Mouse (Mus musculus) lung, embryonic 15.5 days (tissue): Measurements from ENCODE around the gene Dnajb14. TPM values are rescaled to one million over a fixed set of nuclear protein-coding genes. Genes with fewer than 3 reads are reported as not detected.
"Not testable (repeated sequence)": the region's sequence is repeated elsewhere in the genome, so short reads cannot be mapped to it uniquely, and the experiment has no call there.

ENCODE experiments used
- ATAC-seq: fragments of 200-750 bp; cut with Nextera tagmentation; 2 replicates; pipeline ENCODE4 v1.8.0; 2017; ENCODE audit warnings: moderate number of reproducible peaks, borderline replicate concordance; ENCODE audit not compliant: low FRiP score, low TSS enrichment; ENCODE audit errors: extremely low read depth
- H3K27ac ChIP-seq: fragments of 300-500 bp; sonication (generic); 2 replicates; pipeline ENCODE4 v1.5.1; 2015; ENCODE audit warnings: moderate library complexity, mild to moderate bottlenecking, inconsistent platforms
- H3K27me3 ChIP-seq: fragments of 300-500 bp; sonication (generic); 2 replicates; pipeline ENCODE4 v1.6.1; 2015; ENCODE audit warnings: inconsistent platforms
- H3K36me3 ChIP-seq: fragments of 300-500 bp; sonication (generic); 2 replicates; pipeline ENCODE4 v1.6.1; 2015; ENCODE audit warnings: inconsistent platforms
- H3K4me1 ChIP-seq: fragments of 300-500 bp; sonication (generic); 2 replicates; pipeline ENCODE4 v1.6.1; 2015; ENCODE audit warnings: inconsistent platforms
- H3K4me2 ChIP-seq: fragments of 300-500 bp; sonication (generic); 2 replicates; pipeline ENCODE4 v1.6.1; 2015; ENCODE audit warnings: inconsistent platforms, mild to moderate bottlenecking, moderate library complexity
- H3K4me3 ChIP-seq: fragments of 300-500 bp; sonication (generic); 2 replicates; pipeline ENCODE4 v1.5.1; 2015; ENCODE audit warnings: mild to moderate bottlenecking, inconsistent platforms
- H3K9ac ChIP-seq: fragments of 300-500 bp; sonication (generic); 2 replicates; pipeline ENCODE4 v1.6.1; 2015; ENCODE audit warnings: inconsistent platforms
- H3K9me3 ChIP-seq: fragments of 300-500 bp; sonication (generic); 2 replicates; pipeline ENCODE4 v1.6.1; 2016; ENCODE audit warnings: inconsistent platforms
- WGBS: fragments of 180-500 bp; shearing (Covaris S2); methylation state at CpG from one replicate; pipeline ENCODE4 v1.1.7; 2015; 5-methylcytosine and 5-hydroxymethylcytosine counted together
- polyA plus RNA-seq: library from polyadenylated mRNA; unstranded; fragments of >200 nt; fragmentation: Nextera tagmentation; extraction: Ambion mirVana; gene quantifications from 2 replicates; pipeline ENCODE4 v1.2.1, GENCODE M21; 2015

Gene Dnajb14
- polyA plus RNA-seq, 1 experiment from 2014 or later = 10.3 TPM

DNA sequence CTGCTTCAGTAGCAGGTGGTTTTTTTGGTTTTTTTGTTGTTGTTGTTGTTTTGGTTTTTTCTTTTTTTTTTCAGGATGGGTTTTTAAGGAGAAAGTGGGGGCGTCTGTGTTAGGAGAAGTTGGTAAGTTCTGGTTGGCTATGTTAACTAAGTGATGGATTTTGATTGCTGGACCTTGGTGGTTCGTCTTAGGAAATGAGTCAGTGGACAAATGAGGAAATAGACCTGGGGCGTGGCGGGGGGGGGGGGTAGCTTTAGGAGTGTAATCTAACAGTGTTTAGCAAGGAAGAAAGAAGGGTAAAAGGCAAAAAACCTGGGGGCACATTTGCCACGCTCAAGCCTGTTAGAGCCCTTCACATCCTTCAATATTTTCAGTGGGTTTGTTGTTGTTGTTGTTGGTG is 20.9 kb upstream of the Dnajb14 start:
- no peaks in the 10 kb centered on the region for H3K36me3 ChIP-seq
- no peak overlapping the region for H3K4me3 ChIP-seq
- WGBS = 78% methylated on average over 5 of the region's 5 CpGs
- no peak overlapping the region for H3K4me2 ChIP-seq
- H3K27me3 ChIP-seq = no peaks in the 10 kb centered on the region
- no peaks in the 10 kb centered on the region for H3K4me1 ChIP-seq
- no peak overlapping the region for H3K27ac ChIP-seq
- no peak overlapping the region for H3K9ac ChIP-seq
- ATAC-seq = no peak
- no peaks in the 10 kb centered on the region for H3K9me3 ChIP-seq

DNA sequence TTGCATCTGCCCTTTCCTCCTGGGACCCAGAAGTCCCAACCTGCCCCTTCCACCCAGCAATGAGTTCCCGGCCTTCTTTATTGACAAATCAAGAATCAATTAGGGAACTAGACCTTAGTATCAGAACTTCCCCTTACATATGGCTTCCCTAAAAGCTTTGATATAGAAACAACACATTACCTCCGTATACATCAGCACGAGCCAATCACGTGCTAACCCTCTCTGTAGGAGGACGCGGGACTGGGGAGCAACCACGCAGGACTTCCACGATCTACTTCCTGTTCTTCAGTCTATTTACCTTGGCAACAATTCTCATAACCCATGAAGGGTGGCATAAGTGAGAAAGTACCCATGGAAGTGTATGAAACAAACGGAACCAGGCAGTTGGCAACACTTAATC is 19.1 kb upstream of the Dnajb14 start:
- Histone ChIP-seq H3K36me3 (no peaks in the 10 kb centered on the region), H3K9me3 (no peaks in the 10 kb centered on the region), H3K4me3 (no peak overlapping the region), H3K4me1 (no peaks in the 10 kb centered on the region), H3K27me3 (no peaks in the 10 kb centered on the region), H3K4me2 (no peak overlapping the region), H3K27ac (no peak overlapping the region), H3K9ac (no peak overlapping the region)
- ATAC-seq = no peak
- 86% methylated on average over 9 of the region's 9 CpGs for WGBS

DNA sequence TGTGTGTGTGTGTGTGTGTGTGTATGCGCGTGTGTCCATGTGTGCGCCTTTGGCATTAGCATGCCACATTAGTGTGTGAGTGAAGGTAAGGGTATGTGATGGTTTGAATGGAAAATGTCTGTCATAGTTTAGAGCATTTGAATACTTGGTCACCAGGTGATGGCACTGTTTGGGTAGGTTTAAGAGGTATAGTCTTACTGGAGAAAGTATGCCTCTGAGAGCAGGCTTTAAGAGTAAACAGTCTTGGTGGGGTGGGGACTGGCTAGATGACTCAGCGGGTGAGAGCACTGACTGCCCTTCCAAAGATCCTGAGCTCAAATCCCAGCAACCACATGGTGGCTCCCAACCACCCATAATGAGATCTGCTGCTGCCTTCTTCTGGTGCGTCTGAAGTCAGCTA is 17.8 kb upstream of the Dnajb14 start:
- Histone ChIP-seq H3K9ac (no peak overlapping the region), H3K27me3 (no peaks in the 10 kb centered on the region), H3K36me3 (no peaks in the 10 kb centered on the region), H3K4me3 (no peak overlapping the region), H3K27ac (no peak overlapping the region), H3K4me1 (no peaks in the 10 kb centered on the region), H3K9me3 (no peaks in the 10 kb centered on the region), H3K4me2 (no peak overlapping the region)
- 75% methylated on average over 5 of the region's 5 CpGs for WGBS
- ATAC-seq = no peak

DNA sequence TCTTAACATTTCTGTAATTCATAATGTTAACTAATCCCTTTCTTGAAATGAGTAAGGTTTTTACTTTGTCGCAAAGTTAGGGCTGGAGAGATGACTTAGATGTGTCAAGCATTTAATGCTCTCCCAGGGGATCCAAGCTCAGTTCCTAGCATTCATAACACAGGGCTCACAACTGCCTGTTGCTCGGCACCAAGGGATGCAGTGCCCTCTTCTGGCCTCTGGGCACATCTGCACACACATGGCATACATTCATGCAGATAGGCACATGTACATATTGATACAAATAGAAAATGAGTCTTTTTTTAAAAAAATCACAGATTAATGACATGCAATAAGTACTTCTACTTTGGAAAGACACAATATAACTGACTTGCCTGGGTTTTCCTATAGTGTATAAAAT is 16.3 kb upstream of the Dnajb14 start:
- 95% methylated on average over 2 of the region's 2 CpGs for WGBS
- no peaks in the 10 kb centered on the region for H3K4me1 ChIP-seq
- H3K4me3 ChIP-seq = no peak overlapping the region
- no peak for ATAC-seq
- H3K4me2 ChIP-seq = no peak overlapping the region
- no peaks in the 10 kb centered on the region for H3K27me3 ChIP-seq
- no peak overlapping the region for H3K27ac ChIP-seq
- no peaks in the 10 kb centered on the region for H3K9me3 ChIP-seq
- H3K36me3 ChIP-seq = no peaks in the 10 kb centered on the region
- no peak overlapping the region for H3K9ac ChIP-seq

DNA sequence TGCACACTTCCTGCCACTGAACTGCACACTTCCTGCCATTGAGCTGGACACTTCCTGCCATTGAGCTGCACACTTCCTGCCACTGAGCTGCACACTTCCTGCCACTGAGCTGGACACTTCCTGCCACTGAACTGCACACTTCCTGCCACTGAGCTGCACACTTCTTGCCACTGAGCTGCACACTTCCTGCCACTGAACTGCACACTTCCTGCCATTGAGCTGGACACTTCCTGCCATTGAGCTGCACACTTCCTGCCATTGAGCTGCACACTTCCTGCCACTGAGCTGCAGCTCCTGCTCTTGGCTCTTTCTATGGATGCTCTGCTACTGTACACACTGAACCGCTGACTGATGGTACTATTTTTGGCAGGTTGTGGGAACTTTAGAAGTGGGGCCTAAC is 14.5 kb upstream of the Dnajb14 start:
- H3K4me3 ChIP-seq, H3K27ac ChIP-seq, H3K27me3 ChIP-seq, H3K9ac ChIP-seq, H3K9me3 ChIP-seq, H3K36me3 ChIP-seq, H3K4me2 ChIP-seq, H3K4me1 ChIP-seq, ATAC-seq: not testable (repeated sequence)
- WGBS = 93% methylated on average over 1 of the region's 1 CpGs

DNA sequence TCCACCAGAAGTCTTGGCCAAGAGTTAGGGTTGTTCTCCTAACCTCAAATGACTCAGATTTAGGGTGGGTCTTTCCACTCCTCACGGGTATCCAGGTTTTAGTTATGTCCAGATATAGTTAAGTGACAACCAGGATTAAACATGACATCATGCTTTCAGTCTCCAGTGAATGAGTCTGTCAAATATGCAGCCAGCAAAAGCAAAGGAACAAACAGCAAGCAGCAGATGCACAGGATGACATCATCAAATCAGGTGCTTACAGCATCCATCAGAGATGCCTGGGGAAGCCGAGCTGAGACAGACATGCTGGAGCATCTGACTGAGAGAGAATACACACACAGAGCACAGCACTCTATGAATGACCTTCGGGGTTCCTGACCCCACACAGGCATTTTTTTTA is 12.1 kb upstream of the Dnajb14 start:
- no peak for ATAC-seq
- peaks cover 3% of the 10 kb centered on the region; the same call in 1 of the 2 replicates for H3K4me1 ChIP-seq
- H3K9me3 ChIP-seq = no peaks in the 10 kb centered on the region
- no peak overlapping the region for H3K4me2 ChIP-seq
- H3K27me3 ChIP-seq = no peaks in the 10 kb centered on the region
- no peaks in the 10 kb centered on the region for H3K36me3 ChIP-seq
- no peak overlapping the region for H3K27ac ChIP-seq
- 68% methylated on average over 3 of the region's 3 CpGs for WGBS
- no peak overlapping the region for H3K4me3 ChIP-seq
- H3K9ac ChIP-seq = no peak overlapping the region

DNA sequence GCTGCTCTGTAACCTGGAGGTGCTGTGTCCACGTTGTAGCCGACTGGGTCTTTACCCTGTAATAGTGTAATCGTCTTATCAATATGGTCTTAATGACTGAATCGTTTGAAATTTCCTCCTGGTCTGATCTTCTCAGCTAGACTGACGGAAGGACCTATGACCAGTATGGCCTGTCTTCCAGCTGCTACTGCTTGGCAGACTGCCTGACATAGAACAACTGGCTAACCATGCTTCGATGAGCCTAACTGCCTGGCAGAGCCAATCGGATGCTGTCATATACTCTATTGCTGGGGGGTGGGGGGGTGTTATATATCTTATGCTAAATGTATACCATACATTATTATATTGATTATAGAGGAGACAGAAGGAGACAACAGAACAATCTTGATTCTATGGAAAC is 11.4 kb upstream of the Dnajb14 start:
- no peak overlapping the region for H3K27ac ChIP-seq

DNA sequence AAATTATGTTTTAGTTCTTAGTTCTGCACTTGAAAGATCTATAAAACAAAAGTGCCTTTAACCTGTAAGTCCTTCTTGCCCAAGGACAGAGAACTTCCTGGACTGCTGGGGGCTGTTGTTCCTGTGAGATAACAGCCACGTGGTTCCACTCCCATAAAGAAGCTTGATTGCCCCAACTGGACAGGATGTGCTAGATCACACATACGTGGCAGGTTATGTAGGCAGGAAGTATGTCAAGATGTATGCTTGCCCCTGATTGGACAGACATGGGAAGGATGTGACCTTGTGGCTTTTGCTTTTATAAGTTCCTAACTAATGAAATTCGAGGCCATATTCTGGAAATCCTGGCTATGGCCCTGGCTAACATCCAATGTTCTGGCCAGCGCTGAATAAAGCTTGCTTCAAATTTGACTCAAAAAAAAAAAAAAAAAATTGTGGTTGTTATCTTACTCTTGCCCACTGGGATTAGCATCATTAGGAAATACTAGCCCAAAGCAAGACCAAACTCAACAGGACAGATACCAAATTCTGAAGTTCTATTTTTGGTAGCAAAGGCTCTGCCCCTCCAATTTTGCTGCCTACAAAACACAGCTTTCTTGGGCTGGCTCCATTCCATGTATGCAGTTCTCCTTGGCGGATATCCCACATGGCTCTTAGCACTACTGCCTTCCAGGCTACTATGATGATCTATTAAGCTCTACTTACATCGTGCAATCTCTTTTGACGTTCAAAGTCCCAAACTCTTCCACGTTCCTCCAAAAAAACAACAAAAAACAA is 6.9 kb upstream of the Dnajb14 start:
- Histone ChIP-seq H3K27ac (peak overlapping the region; percentile 78), H3K4me3 (no peak overlapping the region), H3K4me2 (no peak overlapping the region), H3K36me3 (no peaks in the 10 kb centered on the region), H3K4me1 (peaks cover 20% of the 10 kb centered on the region), H3K9ac (no peak overlapping the region), H3K27me3 (no peaks in the 10 kb centered on the region), H3K9me3 (no peaks in the 10 kb centered on the region)
- WGBS = 36% methylated on average over 8 of the region's 8 CpGs
- no peak for ATAC-seq

More for the DNA sequence above, 11.4 kb upstream of the Dnajb14 start:
- 49% methylated on average over 7 of the region's 7 CpGs for WGBS
- no peaks in the 10 kb centered on the region for H3K36me3 ChIP-seq
- no peak overlapping the region for H3K4me2 ChIP-seq
- H3K27me3 ChIP-seq = no peaks in the 10 kb centered on the region
- no peak for ATAC-seq
- H3K9ac ChIP-seq = no peak overlapping the region
- peaks cover 10% of the 10 kb centered on the region for H3K4me1 ChIP-seq
- no peak overlapping the region for H3K4me3 ChIP-seq
- H3K9me3 ChIP-seq = no peaks in the 10 kb centered on the region

DNA sequence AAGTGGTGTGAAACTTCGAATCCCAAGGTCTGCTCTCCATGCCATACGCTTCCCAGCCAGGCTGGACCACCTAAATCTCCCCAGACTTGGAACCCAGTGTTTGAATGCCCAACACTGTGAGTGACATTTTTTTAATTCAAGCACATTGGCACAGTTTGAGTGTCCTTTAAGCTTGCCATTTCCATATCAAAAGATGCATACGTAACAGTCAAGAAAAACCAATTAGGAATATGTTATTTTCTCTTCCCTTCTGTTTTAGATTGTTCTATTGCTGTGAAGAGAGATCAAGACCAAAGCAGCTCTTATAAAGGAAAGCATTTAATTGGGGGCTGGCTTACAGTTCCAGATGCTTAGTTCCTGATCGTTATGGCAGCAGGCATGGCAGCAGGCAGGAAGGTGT is 6.0 kb upstream of the Dnajb14 start:
- no peak overlapping the region for H3K9ac ChIP-seq
- WGBS = 93% methylated on average over 4 of the region's 4 CpGs
- no peak overlapping the region for H3K4me2 ChIP-seq
- no peaks in the 10 kb centered on the region for H3K27me3 ChIP-seq
- 0 out of 2 replicates have a peak, but pooled peaks cover 4% of the 10 kb centered on the region for H3K36me3 ChIP-seq
- peaks cover 23% of the 10 kb centered on the region for H3K4me1 ChIP-seq
- no peaks in the 10 kb centered on the region for H3K9me3 ChIP-seq
- no peak for ATAC-seq
- peak overlapping the region; percentile 78 for H3K27ac ChIP-seq
- H3K4me3 ChIP-seq = no peak overlapping the region

DNA sequence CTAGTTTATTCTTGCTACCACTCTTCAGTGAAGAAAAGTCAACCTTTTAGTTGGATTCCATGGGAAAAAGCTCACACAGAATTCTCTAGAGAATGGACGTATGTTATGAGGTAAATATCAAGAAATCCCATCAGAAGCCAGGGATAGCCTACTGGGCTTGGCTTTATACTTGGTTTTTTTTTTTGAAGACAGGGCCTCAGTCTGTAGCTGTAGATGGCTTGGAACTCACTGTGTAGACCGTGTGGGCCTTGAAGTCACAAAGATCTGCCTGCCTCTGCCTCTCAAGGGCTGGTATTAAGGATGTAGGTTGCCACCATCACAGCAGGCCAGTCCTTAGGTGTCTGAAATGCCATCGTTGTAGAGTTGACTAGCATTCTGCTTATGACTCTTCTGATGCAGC is 4.9 kb upstream of the Dnajb14 start:
- Histone ChIP-seq H3K27ac (no peak overlapping the region), H3K27me3 (no peaks in the 10 kb centered on the region), H3K4me2 (no peak overlapping the region), H3K36me3 (0 out of 2 replicates have a peak, but pooled peaks cover 4% of the 10 kb centered on the region), H3K9me3 (no peaks in the 10 kb centered on the region), H3K4me3 (no peak overlapping the region), H3K4me1 (peaks cover 28% of the 10 kb centered on the region), H3K9ac (no peak overlapping the region)
- no peak for ATAC-seq
- 90% methylated on average over 3 of the region's 3 CpGs for WGBS

DNA sequence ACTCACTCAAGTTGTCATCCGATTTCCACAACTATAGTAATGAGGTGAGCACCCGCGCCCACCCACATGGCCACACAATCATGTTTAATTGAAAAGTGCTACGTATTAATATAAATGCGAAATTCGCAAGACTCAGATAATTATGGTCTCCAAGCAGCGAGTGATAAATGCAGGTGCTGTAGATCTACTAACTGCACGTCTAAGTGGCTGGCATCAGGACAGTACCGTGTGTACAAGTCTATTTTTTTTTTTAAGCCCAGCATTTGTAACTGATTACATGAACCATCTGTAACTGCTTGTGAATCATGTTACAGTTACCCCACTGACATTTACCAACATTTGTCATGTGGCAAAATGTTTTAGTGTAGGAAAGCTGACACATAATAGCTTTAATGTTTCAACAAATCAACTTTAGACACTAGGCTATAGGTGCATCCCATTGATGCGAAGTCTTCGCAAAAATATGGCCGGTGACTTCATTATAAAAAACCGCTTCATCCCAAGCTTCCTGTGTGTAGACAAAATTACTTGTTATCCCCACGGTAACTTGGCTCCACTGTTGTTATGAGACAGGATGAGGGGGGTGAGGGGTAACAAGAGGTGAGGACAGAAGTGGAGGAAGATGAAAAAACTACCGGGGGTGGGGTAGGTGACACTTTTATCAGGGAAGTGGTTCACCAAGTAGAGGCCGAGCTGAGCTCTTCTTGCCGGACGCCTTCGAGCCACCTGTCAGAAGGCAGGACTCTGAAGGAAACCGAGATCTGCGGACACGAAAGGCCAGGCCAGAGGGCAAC is 3.9 kb upstream of the Dnajb14 start:
- Histone ChIP-seq H3K9me3 (no peaks in the 10 kb centered on the region), H3K4me3 (peak overlapping the region; percentile 87), H3K27ac (peak overlapping the region; percentile 98), H3K4me1 (peaks cover 30% of the 10 kb centered on the region), H3K9ac (peak overlapping the region; percentile 57), H3K36me3 (0 out of 2 replicates have a peak, but pooled peaks cover 4% of the 10 kb centered on the region), H3K27me3 (no peaks in the 10 kb centered on the region), H3K4me2 (peak overlapping the region; percentile 65)
- ATAC-seq = no peak; the same call in 1 of the 2 replicates
- 30% methylated on average over 22 of the region's 22 CpGs for WGBS
